Mouse (Mus musculus) megakaryocyte, embryonic 14.5 days (primary cell): ENCODE results near the gene Rassf5. TPM values are rescaled to one million over a fixed set of nuclear protein-coding genes. Genes with fewer than 3 reads are reported as not detected.
A peak's percentile ranks its signal among the peaks of the same experiment; 100 is the strongest.

ENCODE experiments used
- H3K27me3 ChIP-seq: replicated peaks from 2 replicates; pipeline ENCODE3; 2012; ENCODE audit warnings: inconsistent platforms
- H3K36me3 ChIP-seq: replicated peaks from 2 replicates; pipeline ENCODE3; 2012; ENCODE audit warnings: low read length, inconsistent platforms, mixed read lengths
- H3K4me1 ChIP-seq: 2 replicates; pipeline ENCODE4 v1.6.1; 2012; ENCODE audit warnings: inconsistent platforms
- H3K4me3 ChIP-seq: replicated peaks from 2 replicates; pipeline ENCODE3; 2012; ENCODE audit warnings: moderate library complexity, mild to moderate bottlenecking, inconsistent platforms
- H3K9me3 ChIP-seq: 2 replicates; pipeline ENCODE4 v1.6.1; 2012; ENCODE audit warnings: inconsistent platforms
- FLI1 ChIP-seq: IDR thresholded peaks from 2 replicates; pipeline ENCODE4 v1.6.1; 2012; ENCODE audit warnings: low read length, inconsistent platforms, mixed read lengths
- GATA1 ChIP-seq: IDR thresholded peaks from 3 replicates; pipeline ENCODE4 v1.6.1; 2012; ENCODE audit warnings: mixed read lengths, low read length, inconsistent platforms, borderline replicate concordance
- polyA plus RNA-seq: library from polyadenylated mRNA; stranded (reverse); fragments of >175 nt; gene quantifications from 2 replicates; pipeline ENCODE4 v1.2.3, GENCODE M21; 2012; ENCODE audit warnings: low replicate concordance; ENCODE audit not compliant: insufficient read depth

Gene Rassf5
- polyA plus RNA-seq, 1 experiment, result 3.0 TPM

DNA sequence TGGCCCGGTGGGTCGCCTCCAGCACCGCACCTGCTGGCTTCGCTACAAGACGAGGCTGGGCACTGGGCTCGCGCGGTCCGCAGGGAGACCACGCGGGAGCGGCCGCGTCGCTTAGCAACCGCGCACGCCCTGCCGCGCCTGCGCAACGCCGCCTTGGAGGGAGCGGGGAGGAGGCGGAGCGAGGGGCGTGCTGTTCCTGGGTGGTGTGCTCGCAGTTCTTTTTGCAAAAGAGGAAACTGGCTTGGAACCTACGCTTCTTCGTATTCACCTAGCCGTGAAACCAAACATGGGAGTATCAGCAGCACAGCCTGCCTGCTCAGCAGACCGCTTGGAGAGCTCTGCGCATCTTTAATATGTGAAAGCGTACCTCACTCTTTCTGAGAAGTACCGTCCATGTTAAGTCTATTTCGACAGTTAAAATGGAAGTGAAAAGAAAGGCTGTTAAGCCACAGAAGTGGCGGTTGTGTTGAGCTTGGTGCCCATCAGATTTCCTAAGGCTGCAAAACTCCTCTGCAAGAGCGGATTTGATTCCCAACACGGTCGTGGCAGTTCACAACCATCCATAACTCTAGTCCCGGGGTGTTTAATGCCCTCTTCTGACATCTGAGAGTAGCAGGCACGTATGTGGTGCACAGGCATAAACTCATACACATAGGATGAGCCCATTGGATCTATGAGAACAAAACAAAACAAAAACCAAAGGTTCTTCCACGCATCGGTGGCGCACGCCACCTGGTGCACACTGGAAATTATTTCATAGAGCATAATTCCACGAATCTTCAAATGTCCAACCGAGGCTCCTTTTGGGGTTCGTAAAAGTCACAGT lies 106.7 kb downstream of the Rassf5 start, which contains the start of gene Dyrk3:
Gene Dyrk3, minus strand, starts transcription at position 150 of the 826 bp plus-strand sequence.
- Histone ChIP-seq H3K4me1 (peaks cover 81% of the 10 kb centered on the region), H3K36me3 (peaks cover 20% of the 10 kb centered on the region), H3K27me3 (no peaks in the 10 kb centered on the region), H3K4me3 (peak within 1 kb of the TSS; percentile 96), H3K9me3 (peaks cover 4% of the 10 kb centered on the region; the same call in 1 of the 2 replicates)
- TF ChIP-seq FLI1 (no peak), GATA1 (no peak)

DNA sequence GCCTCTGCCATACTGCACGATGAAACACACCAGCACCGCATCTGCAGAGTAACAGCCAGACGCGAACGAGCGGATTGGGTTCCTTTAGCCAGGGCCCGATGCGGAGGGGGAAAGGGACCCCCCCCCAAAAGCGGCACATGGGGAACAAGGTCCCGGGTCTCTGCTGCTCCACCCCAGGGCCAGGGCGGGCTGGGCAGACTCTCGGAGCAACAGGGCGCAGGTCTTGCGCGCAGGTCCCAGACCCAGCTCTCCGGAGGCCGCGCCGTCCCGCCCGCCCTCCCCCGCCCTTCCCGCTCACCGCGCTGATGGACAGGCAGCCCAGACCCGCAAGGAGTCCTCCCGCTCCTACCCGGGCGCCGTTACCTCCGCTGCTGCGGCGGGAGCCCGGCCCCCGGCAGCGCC lies 107.3 kb downstream of the Rassf5 start:
- Histone ChIP-seq H3K9me3 (peaks cover 2% of the 10 kb centered on the region; the same call in 1 of the 2 replicates), H3K36me3 (peaks cover 27% of the 10 kb centered on the region), H3K27me3 (no peaks in the 10 kb centered on the region), H3K4me3 (peak overlapping the region; percentile 96), H3K4me1 (peaks cover 82% of the 10 kb centered on the region)
- TF ChIP-seq FLI1, result no peak
- TF ChIP-seq GATA1, result no peak

DNA sequence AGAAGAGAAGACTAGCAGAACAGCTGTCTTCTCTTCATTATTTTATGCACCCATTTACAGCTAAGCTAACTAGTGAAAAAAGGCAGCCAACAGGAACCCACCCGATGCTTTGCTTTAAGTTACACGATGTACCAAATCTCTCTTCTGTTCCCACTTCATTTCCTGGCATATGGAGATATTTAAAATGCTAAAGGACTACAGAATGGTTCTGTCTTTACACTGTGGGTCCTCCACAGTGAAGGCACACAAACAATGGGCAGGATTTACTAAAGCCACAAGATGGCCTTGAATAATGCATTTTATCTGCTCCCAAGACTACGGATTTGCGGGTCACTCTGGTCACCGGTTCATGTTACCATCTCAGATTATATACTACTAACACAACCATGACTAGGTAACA lies 107.9 kb downstream of the Rassf5 start:
- no peak for TF ChIP-seq FLI1
- TF ChIP-seq GATA1, result no peak
- no peaks in the 10 kb centered on the region for H3K9me3 ChIP-seq
- H3K4me3 ChIP-seq, result peak overlapping the region; percentile 96
- H3K27me3 ChIP-seq, result no peaks in the 10 kb centered on the region
- H3K4me1 ChIP-seq, result peaks cover 81% of the 10 kb centered on the region
- H3K36me3 ChIP-seq, result peaks cover 33% of the 10 kb centered on the region

DNA sequence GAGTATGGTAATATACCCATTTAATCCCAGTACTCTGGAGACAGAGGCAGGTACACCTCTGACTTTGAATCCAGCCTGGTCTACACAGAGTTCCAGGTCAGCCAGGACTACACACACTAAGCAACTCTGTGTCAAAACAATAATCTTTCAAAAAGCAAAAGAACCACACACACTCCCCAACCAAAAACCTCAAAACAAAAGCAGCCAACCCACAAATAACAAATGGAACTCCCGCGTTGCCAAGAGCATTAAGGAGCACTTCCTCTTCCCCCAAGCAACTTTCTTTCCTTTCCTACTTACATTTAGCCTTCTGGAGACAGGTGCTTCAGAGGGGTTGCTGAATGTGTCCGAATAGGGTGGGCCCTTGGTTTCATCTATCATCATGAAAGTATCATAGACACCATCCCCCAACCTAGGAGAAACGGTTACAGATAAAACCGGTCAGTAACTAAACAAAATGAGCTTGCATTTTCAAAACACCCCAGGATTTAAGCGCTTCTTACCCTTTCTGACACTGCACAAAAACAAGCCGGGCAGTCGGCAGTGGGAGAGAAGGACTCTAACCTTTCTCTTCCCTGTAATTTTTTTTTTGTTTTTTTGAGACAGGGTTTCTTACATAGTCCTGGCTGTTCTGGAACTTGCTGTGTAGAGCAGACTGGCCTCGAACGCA lies 109.0 kb downstream of the Rassf5 start:
- no peaks in the 10 kb centered on the region for H3K27me3 ChIP-seq
- peak overlapping the region; percentile 96 for H3K4me3 ChIP-seq
- peaks cover 37% of the 10 kb centered on the region for H3K36me3 ChIP-seq
- TF ChIP-seq GATA1, result no peak
- no peak for TF ChIP-seq FLI1
- peaks cover 71% of the 10 kb centered on the region for H3K4me1 ChIP-seq
- H3K9me3 ChIP-seq, result no peaks in the 10 kb centered on the region

DNA sequence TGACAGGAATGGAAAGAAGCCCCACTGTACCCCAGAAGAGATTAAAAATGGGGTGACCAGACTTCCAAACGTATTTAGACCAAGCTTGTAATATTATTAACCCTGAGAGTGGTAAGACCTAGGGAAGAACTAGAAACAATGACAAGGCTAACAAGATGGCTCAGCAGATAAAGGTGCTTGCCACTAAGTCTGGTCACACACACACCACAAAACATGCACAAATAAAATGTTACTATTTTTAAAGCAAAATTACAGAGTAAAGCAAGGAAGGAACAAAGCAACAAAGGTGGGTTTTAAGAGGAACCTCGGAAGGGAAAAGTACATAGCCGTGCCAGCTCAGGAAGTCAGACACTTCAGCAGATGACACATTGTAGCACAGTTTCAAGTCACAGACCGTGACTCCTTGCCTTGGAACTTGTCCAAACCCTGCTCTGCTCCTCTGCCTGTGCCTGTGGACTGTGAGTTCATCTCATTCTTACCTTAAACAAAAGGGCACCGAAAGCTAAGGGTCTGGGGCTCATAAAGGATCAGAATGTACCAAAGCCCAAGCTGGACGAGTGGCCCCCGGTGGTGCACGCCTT lies 110.0 kb downstream of the Rassf5 start:
- TF ChIP-seq FLI1 (no peak), GATA1 (no peak)
- peaks cover 66% of the 10 kb centered on the region for H3K4me1 ChIP-seq
- peak overlapping the region; percentile 96 for H3K4me3 ChIP-seq
- H3K9me3 ChIP-seq, result peaks cover 8% of the 10 kb centered on the region; the same call in 1 of the 2 replicates
- peaks cover 47% of the 10 kb centered on the region for H3K36me3 ChIP-seq
- no peaks in the 10 kb centered on the region for H3K27me3 ChIP-seq

DNA sequence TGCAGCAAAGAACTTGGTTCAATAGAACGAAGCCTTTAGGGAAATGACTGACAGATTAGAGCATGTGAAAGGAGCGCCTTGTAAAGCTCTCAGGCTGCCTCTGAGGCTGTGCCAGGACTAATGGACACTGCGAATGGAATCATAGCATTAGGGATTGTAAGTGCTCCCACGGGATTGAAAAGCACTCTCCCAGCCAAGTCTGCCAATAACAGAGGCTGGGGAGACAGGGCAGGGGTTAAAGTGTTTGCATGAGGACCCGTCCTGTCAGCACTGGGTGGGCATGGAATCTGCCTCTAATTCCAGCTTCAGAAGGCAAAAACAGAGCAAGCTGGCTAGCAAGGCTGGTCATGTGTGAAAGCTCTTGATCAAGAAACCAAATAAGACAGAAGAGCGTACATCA lies 110.8 kb downstream of the Rassf5 start:
- peaks cover 13% of the 10 kb centered on the region for H3K9me3 ChIP-seq
- H3K27me3 ChIP-seq, result no peaks in the 10 kb centered on the region
- peaks cover 55% of the 10 kb centered on the region for H3K36me3 ChIP-seq
- TF ChIP-seq FLI1 (no peak), GATA1 (no peak)
- H3K4me3 ChIP-seq, result peak overlapping the region; percentile 71
- peaks cover 58% of the 10 kb centered on the region for H3K4me1 ChIP-seq

Other genes starting within 250 kb of the Rassf5 start
- gene Il10, start 225.4 kb downstream of the Rassf5 start, polyA plus RNA-seq, result not detected in 2 replicates
- 178 and 286 TPM in 2 replicates for gene Mapkapk2, start 147.4 kb downstream of the Rassf5 start, polyA plus RNA-seq
- 6.4 and 8.0 TPM in 2 replicates for gene Dyrk3, start 106.9 kb downstream of the Rassf5 start, polyA plus RNA-seq
- 14.6 and 15.4 TPM in 2 replicates for gene Eif2d, start 92.1 kb downstream of the Rassf5 start, polyA plus RNA-seq
- gene Ikbke, start 34.3 kb upstream of the Rassf5 start, polyA plus RNA-seq, result 1.8 and 15.6 TPM in 2 replicates